Mouse (Mus musculus) skeletal muscle tissue, adult 2 months (tissue): ENCODE data around the gene Ntmt1.

Source experiments
- DNase-seq: peaks from one replicate; pipeline ENCODE4 v3.0.0-alpha.2; 2012; ENCODE audit warnings: low read depth, low spot score

Gene Ntmt1

GRCm38 (mm10) chr2:30823385-30824153 lies 15.9 kb downstream of the Ntmt1 start:
- no peak for DNase-seq

- no peak for DNase-seq
Observed at GRCm38 (mm10) chr2:30826825-30827748, 19.5 kb downstream of the Ntmt1 start.

GRCm38 (mm10) chr2:30827749-30828475 lies 20.3 kb downstream of the Ntmt1 start:
- DNase-seq = peak; percentile 88

GRCm38 (mm10) chr2:30829315-30829714 lies 21.7 kb downstream of the Ntmt1 start:
- no peak for DNase-seq

DNA sequence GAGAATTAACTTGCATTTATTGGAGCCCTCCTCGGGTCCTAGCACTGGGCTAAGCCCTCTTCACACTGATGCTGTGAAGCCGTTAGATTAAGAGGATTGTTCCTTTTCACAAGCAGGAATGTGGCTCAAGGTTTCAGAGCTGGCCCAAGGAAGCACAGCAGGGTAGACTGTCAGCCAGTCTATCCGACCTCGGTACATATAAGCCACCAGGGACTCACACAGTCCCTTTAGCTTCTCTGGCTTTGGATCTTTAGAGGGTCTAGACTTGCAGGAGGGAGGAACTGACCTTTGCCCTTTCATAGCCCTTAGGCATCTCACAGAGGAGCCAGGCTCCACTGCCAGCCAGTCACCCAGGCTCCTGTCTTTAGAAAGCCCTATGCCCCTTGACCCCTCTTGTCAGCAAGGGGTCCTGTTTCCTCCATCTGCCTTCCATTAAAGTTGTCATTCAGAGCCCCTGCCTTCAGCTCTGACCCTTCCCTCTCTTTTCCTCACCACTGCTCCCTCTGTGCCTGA lies 22.7 kb downstream of the Ntmt1 start, which contains the start of gene Asb6:
Gene Asb6 (minus strand): TSS at position 51 of the 513 bp plus-strand sequence.
- DNase-seq = no peak

DNA sequence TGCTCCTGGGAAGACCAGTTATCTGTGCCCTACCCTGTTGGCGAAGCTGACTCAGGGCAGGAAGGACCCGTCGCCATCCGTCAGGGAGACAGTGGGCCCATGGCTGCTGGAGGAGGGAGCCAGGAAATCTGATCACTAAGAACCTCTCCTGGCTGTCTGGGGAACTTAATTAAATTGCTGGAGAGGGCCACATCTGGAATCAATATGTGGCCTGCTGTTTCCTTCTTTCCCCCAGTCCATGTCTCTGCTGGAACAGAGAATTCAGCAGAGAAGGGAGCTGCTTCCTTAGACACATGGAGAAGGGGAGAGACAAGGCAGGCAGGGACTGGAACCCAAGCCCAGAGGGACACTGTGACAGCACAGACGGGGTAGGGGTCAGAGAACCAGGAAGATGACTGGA lies 26.0 kb downstream of the Ntmt1 start:
- peak; percentile 44 for DNase-seq

- no peak for DNase-seq
Observed at GRCm38 (mm10) chr2:30834373-30835022, 26.9 kb downstream of the Ntmt1 start, which contains the start of gene Prrx2. Gene Prrx2 (plus strand): TSS chr2:30834972.

GRCm38 (mm10) chr2:30836238-30836990 lies 28.8 kb downstream of the Ntmt1 start:
- DNase-seq = no peak

DNA sequence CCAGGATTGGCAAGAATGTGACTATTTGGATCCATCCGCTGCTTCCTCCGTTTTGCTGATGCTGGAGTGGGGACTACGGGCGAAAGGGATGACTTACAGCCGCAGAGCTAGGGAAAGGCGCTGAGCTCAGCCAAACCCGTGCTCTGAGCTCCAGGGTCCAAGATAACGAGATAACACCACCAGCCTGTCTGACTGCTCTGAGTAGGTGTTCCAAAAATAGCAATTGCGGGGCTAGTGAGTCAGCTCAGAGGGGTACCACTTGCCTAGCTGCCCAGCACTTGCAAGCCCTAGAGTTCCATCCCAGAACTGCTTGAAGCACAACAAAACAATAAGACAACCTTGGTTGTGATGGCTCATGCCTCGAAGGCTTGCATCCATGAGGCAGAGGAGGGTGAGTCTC lies 35.0 kb downstream of the Ntmt1 start:
- DNase-seq = no peak

DNA sequence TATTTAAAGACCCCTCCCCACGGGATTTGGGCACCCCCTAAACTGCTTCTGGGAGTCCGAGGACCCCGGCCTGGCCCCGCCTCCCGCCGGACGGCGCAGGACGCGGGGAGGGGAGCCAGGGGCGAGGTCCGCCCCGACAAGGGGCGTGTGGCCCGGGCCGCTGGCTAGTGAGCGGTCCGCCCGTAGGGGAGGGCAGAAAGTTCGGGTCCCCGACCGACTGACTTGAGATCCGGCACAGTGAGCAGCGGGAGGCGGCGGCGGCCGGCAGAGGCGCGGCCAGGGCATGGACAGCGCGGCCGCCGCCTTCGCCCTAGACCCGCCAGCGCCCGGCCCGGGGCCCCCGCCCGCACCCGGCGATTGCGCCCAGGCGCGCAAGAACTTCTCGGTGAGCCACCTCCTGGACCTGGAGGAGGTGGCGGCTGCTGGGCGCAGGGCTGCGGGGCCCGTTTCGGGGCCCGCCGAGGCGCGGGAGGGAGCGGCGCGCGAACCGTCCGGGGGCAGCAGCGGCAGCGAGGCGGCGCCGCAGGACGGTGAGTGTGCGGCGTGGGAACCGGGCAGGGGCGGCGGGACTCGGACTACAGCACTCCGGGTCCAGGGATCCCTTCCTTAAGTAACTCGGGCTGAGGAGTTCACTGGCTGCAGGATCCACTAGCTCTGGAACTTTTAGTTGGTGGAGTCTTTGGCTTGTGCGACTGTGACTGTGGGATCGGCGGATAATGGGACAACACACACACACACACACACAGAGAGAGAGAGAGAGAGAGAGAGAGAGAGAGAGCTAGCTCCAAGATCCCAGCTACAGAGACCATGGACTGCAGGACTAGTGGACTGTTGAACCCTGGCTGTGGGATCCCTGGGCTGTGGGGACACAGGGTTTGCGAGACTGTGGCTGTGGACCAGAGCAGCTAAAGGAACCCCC lies 37.8 kb downstream of the Ntmt1 start:
- no peak for DNase-seq

- DNase-seq = no peak
Observed at GRCm38 (mm10) chr2:30846236-30846635, 38.6 kb downstream of the Ntmt1 start.

DNA sequence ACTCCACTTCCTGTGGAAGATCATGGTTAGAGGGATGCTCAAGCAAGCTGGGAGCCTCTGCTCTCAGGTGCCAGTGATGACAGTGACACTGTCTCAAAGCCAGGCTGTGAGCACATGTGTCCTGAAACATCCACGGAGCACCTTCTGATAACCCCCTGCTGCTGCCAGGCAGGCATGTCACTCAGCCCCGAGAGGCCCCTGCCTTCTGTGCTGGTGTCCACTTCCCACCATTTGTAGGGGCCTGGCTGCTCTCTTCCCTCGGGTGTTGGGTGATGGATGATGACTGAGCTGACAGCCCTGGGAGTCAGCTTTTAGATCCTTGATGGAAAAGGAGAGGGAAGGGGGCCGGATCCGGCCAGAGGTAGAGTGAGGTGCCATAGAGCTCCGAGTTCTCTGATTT lies 39.1 kb downstream of the Ntmt1 start:
- no peak for DNase-seq

GRCm38 (mm10) chr2:30848184-30848583 lies 40.6 kb downstream of the Ntmt1 start:
- DNase-seq = no peak

GRCm38 (mm10) chr2:30850581-30850980 lies 43.0 kb downstream of the Ntmt1 start:
- no peak for DNase-seq

DNA sequence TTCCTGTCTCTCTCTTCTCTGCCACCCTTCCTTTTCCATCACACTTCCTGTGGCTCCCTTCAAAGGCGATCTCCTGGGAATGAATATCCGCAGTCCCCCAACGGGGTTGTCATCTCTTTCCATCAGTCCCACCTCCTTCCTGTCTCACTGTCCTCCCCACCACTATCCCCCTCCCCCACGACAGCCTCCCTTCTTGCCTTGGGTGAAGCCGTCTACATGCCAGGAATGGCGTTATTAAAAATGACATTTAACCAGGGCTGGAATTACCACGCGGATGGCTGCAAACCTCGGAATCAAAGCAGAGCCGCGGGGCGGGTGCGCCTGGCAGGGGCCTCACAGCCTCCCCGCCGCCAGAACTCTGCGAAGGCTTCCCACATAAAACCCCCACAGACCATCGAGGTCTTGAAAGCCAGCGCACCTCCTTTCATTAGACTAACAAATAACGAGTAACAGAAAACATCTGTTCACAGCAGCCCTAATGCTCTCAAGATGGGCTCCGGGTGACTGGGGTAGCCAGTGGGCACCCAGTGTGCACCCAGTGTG lies 45.2 kb downstream of the Ntmt1 start:
- DNase-seq = no peak

GRCm38 (mm10) chr2:30857076-30857475 lies 49.5 kb downstream of the Ntmt1 start:
- DNase-seq = no peak

DNA sequence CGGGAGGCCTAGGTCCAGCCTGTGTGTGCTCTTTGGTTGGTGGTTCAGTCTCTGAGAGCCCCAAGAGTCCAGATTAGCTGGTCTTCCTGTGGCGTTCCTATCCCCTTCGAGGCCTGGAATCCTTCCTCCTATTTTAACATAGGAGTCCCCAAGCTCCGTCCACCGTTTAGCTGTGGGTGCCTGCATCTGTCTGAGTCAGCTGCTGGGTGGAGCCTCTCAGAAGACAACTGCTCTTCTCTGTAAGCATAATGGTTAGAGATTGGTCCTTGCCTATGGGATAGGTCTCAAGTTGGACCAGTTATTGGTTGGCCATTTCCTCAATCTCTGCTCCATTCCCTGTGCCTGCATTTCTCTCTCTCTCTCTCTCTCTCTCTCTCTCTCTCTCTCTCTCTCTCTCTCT lies 52.2 kb downstream of the Ntmt1 start:
- DNase-seq = no peak

- DNase-seq = no peak
Observed at GRCm38 (mm10) chr2:30862081-30862480, 54.5 kb downstream of the Ntmt1 start.

DNA sequence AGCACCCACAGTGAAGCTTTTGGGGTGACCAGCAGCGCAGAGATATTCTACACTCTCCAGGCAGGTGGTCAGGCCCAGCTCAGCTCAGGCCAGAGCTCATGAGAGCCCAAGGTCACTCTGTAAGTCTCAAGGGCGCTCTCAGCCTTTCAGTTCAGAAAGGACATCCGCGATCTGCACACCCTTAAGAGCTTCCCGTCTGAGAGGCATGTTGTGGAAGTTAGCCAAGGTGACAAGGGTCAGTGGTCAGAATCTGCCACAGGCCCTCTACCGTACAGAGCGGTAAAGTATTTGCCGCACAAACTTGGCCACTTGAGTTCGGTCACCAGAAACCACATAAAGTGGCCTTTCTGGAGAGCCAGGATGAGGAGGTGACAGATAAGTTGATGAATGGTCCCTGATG lies 55.9 kb downstream of the Ntmt1 start:
- DNase-seq = no peak
